Mouse (Mus musculus): Measurements from ENCODE around the gene Eif4a1.

GRCm38 (mm10) chr11:69684128-69684745, 12.0 kb upstream of the Eif4a1 start:
- TF ChIP-seq MAFK (IDR thresholded peaks at IDR 0.05; ENCODE audit: insufficient read depth, low read depth, low read length) (no peak), HCFC1 (IDR thresholded peaks at IDR 0.05; ENCODE audit: borderline replicate concordance, insufficient read depth, low read length) (no peak), CHD2 (IDR thresholded peaks at IDR 0.05; ENCODE audit: low read depth, low read length) (no peak)

All from ES-E14 (cell line).